Mouse (Mus musculus): ENCODE data around the gene Kcnk4.

- TF ChIP-seq CTCF (conservative IDR thresholded peaks at IDR 0.05; ENCODE audit: low read length) (no peak), POU5F1 (IDR thresholded peaks at IDR 0.05; ENCODE audit: borderline replicate concordance, low read length) (no peak)
These were observed 43.7 kb upstream of the Kcnk4 start for GRCm38 (mm10) chr19:6977759-6978638.

Measured in E14TG2a.4 (cell line).